9 mouse cellular contexts compared by ENCODE assay signal in the genomic region with DNA sequence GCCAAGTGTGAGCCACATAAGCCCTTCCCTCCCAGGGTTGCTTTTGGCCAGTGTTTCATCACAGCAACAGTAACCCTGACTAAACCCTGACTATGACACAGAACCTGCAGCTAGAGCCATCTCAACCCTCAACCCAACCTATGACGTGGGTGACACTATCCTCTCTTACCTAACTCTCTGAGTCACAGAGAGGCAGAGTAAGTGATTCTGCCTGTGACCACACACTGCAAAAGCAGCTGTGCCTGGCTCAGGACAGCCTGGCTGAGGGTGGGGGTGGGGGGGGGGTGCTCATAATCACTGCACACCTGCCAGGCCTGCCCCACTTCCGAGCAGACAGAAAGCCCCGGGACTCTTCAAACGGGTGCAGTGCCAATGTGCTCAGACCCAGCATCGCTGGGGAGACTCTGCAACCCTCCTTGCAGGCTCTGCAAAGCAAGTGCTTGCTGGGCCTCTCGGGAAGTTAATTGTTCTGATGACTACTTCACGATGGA. TPM values are rescaled to one million over a fixed set of nuclear protein-coding genes. Genes with fewer than 3 reads are reported as not detected.
DNase-seq lines count a peak whose midpoint lies in the region; ATAC-seq lines count a peak whose summit lies in the region.
"Had no signal": no experiment of that assay in that cellular context is flagged by ENCODE, and none has a peak within 500 bp of the region (broad histone marks: within the 10 kb centered on the region; RNA-seq: fewer than 3 reads in every experiment).

No protein-coding gene starts in this region.

- H3K9me3 ChIP-seq in embryonic facial prominence, embryonic 12.5 days = no peaks in the 10 kb centered on the region
- no peaks in the 10 kb centered on the region for H3K9me3 ChIP-seq in midbrain, embryonic 12.5 days

- no peak overlapping the region for H3K4me2 ChIP-seq in embryonic facial prominence, embryonic 12.5 days (replicated peaks)
- no peak overlapping the region for H3K4me2 ChIP-seq in midbrain, embryonic 12.5 days (replicated peaks)

- H3K36me3 ChIP-seq in embryonic facial prominence, embryonic 12.5 days = no peaks in the 10 kb centered on the region
- no peaks in the 10 kb centered on the region for H3K36me3 ChIP-seq in midbrain, embryonic 12.5 days

- peak; percentile 74 for DNase-seq in 3134 (ENCODE audit: extremely low read depth, insufficient read length, low spot score)
- peak; percentile 21 to 33 for DNase-seq in B cell, adult 2 months
- no peak for DNase-seq in left cerebral cortex, adult 9 months (ENCODE audit: low spot score in 2 of 2)
- DNase-seq in layer of hippocampus, adult 11-12 months (ENCODE audit: low spot score) = no peak
- no peak for DNase-seq in urinary bladder, postnatal 25 days (ENCODE audit: low spot score)
- no peak for DNase-seq in layer of hippocampus, postnatal 14 days (ENCODE audit: low spot score in 2 of 2)
- DNase-seq: cerebellum, adult 9-11 months had no signal

- H3K27ac ChIP-seq in embryonic facial prominence, embryonic 12.5 days = no peak overlapping the region
- peak overlapping the region; percentile 39; the same call in 1 of the 2 replicates for H3K27ac ChIP-seq in midbrain, embryonic 12.5 days (replicated peaks)

- no peaks in the 10 kb centered on the region for H3K27me3 ChIP-seq in embryonic facial prominence, embryonic 12.5 days
- H3K27me3 ChIP-seq in midbrain, embryonic 12.5 days = no peaks in the 10 kb centered on the region

- ATAC-seq in embryonic facial prominence, embryonic 12.5 days (ENCODE audit: insufficient number of reproducible peaks, insufficient read depth, low FRiP score, low TSS enrichment) = peak; percentile 31; the same call in 1 of the 2 replicates
- ATAC-seq in midbrain, embryonic 12.5 days (ENCODE audit: low FRiP score, low read depth) = peak; percentile 32

- peaks cover 61% of the 10 kb centered on the region for H3K4me1 ChIP-seq in embryonic facial prominence, embryonic 12.5 days
- H3K4me1 ChIP-seq in midbrain, embryonic 12.5 days = peaks cover 71% of the 10 kb centered on the region

- WGBS in embryonic facial prominence, embryonic 12.5 days = 36% methylated on average over 7 of the region's 7 CpGs
- 47% methylated on average over 7 of the region's 7 CpGs for WGBS in midbrain, embryonic 12.5 days

- no peak overlapping the region for H3K9ac ChIP-seq in embryonic facial prominence, embryonic 12.5 days
- 0 out of 2 replicates have a peak overlapping the region, but pooled peaks have one; percentile 8 for H3K9ac ChIP-seq in midbrain, embryonic 12.5 days (replicated peaks)

- H3K4me3 ChIP-seq in embryonic facial prominence, embryonic 12.5 days = no peak overlapping the region
- H3K4me3 ChIP-seq in midbrain, embryonic 12.5 days = no peak overlapping the region

RNA-seq across cellular contexts. Expression of a gene that starts 42.9 kb away (rescaled TPM):
- polyA plus RNA-seq in embryonic facial prominence, embryonic 12.5 days (2016; fragmentation: Nextera tagmentation; extraction: Ambion mirVana) = 91.9 and 98.2 TPM in 2 replicates
- 107 and 110 TPM in 2 replicates for polyA plus RNA-seq in midbrain, embryonic 12.5 days (2016; fragmentation: Nextera tagmentation; extraction: Ambion mirVana)
- total RNA-seq in layer of hippocampus, postnatal 14 days (2021) = 10 to 100 TPM; 64.2 to 68.1 TPM

Comparison
In these comparisons a context has a peak if more than half of its experiments do, and no peak if none do; other contexts are left out.
1. DNase-seq: peak in 3134 (single experiment) and B cell, adult 2 months (2 of 2); none in left cerebral cortex, adult 9 months (0 of 2), layer of hippocampus, adult 11-12 months (single experiment), urinary bladder, postnatal 25 days (single experiment) and layer of hippocampus, postnatal 14 days (0 of 2).